Mouse (Mus musculus) ovary, postnatal 10 days (tissue): ENCODE results near the gene Nkpd1.

Experiments used
- DNase-seq: peaks from one replicate; pipeline ENCODE4 v3.0.0; 2022; ENCODE audit warnings: low spot score

Gene Nkpd1

DNA sequence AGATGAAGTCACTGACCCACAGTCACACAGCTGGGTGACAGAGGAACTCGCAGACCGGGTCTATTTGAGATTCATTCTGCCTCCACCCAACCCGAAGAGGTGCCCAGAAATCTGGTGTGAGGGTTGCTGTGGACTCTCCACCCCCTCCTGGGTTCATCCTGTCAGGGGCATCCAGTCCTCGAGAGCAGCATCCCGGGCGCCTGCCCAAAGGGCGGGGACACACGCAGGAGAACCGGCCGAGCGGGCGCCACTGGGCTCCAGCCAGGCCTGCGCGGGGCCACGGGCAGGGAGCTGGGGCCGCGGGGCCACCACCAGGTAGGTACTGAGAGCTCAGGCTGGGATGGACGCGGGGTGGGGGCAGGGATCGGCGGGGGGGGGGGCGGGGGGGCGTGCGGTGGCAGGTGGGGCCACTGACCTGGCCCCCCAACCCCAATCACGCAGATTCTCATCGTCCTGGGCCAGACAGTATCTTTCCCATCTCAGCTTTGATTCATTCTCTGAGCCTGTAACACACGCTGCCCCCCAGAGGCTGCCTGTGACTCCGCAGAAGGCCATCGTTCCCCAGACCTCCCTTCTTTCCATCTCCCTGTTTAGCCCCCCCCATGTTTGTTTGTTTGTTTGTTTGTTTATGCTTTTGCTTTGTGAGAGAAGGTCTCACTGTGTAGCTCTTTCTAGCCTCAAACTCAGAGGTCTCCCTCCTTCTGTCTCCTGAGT, at the start of gene Nkpd1:
TSS of gene Nkpd1 (plus strand) at position 187 of the 714 bp plus-strand sequence.
- DNase-seq = no peak

DNA sequence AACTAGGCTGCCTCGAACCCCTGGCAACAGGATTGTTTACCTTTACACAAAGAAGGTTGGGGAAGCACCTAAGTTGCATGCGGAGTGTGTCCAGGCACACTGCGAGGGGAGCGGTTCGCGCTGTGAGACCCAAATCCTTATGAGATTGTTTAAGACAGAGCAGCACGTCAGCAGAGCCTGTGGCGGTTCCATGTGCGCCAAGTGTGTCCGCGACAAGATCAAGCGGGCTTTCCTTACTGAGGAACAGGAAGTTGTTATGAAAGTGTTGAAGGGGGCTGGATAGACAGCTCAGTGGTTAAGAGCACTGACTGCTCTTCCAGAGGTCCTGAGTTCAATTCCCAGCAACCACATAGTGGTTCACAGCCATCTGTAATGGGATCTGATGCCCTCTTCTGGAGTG, 49.4 kb upstream of the Nkpd1 start:
- DNase-seq = no peak

DNA sequence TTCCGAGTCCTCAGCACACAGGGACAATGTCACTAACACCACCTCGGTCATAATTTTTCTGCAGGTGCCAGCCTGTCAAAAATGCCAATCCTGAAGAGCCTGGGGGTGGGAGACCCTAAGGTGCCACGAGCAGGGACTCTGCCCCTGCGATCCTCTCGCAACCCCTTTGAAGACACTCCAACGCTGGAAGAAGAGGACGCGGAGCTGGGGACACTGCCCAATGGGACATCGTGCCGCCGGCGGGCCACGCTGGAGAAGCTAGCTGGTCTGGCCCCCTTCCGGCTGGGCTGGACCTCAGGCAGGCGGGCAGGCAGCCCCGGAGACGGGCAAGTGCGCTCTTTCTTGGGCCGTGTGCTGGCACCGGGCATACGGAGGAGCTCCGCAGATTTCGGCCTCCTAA, 48.2 kb upstream of the Nkpd1 start:
- DNase-seq = no peak

DNA sequence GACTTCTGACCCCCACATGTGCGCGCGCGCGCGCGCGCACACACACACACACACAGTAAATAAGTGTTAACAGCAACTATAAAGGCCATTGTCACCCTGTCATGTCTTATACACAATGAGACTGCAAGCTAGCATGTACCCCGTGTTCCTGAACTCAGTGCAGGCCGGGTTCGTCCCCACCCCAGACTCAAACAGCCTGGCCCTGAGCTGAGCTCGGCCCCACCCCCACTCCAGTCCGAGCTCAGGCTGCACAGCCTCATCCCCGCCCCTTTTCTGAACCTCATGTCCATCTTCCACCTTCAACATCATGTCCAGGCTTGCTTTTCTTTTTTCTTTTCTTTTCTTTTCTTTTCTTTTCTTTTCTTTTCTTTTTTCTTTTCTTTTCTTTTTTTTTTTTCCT, 47.3 kb upstream of the Nkpd1 start:
- no peak for DNase-seq

DNA sequence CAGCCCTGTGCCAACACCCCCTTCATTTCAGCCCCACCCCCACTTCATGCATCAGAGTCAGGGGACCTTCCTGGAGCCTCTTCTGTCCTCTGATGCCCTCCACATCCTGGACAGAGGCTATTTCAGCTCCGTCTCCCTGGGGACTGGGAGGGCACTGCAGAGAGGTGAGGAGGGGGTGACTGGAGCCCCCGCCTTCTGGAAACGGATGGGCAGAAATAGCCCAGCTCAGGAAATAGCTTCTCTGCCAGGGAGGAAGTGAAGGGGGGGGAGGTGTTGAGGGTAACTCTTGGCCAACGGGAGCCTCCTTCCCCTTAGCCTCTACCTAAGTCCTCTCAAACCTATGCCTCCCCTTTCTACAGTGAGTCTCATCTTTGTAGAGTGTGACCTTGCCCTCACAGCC, 45.2 kb upstream of the Nkpd1 start:
- no peak for DNase-seq

DNA sequence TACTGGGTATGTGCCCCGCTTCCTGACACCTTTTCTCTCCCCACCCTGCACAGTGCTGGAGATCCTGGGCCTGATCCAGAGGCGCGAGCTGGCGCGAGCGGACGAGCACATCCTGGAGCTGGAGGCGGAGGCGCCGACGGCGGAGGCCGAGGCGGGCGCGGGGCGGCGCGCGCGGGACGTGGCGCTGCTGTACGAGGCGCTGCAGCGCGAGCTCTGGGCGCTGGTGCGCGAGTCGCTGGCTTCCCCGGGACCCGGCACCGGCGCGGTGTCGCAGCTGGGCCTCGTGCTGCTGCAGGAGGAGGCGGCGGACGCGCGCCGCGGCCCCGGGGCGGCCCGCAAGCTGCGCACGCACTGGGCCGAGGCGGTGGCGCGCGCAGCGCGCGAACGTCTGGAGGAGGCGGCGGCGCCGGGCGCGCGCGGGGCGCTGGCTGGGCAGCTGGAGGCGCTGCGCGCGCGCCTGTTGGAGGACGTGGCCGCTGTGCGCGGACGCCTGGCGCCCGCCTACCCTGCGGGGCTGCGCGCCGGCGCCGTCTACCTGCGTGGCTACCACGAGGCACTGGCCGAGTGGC, 43.7 kb upstream of the Nkpd1 start:
- peak; percentile 47 for DNase-seq

DNA sequence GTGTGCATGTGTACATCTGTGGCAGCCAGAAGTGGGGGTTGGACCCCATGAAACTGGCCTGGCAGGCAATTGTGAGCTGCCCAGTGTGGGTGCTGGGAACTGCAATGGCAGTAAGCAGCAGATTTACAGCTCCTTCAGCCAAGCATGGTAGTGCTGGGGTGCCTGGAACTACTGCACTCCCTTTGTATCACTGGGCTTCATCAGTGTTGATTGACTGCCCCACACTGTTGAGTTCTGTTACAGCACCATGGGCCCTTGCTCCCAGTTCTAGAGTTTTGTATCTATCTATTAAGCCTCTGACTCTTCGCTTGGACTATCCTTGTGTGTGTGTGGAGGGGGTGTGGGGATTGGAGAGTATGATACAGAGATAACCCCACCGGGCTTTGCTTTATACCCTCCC, 40.6 kb upstream of the Nkpd1 start:
- DNase-seq = no peak

DNA sequence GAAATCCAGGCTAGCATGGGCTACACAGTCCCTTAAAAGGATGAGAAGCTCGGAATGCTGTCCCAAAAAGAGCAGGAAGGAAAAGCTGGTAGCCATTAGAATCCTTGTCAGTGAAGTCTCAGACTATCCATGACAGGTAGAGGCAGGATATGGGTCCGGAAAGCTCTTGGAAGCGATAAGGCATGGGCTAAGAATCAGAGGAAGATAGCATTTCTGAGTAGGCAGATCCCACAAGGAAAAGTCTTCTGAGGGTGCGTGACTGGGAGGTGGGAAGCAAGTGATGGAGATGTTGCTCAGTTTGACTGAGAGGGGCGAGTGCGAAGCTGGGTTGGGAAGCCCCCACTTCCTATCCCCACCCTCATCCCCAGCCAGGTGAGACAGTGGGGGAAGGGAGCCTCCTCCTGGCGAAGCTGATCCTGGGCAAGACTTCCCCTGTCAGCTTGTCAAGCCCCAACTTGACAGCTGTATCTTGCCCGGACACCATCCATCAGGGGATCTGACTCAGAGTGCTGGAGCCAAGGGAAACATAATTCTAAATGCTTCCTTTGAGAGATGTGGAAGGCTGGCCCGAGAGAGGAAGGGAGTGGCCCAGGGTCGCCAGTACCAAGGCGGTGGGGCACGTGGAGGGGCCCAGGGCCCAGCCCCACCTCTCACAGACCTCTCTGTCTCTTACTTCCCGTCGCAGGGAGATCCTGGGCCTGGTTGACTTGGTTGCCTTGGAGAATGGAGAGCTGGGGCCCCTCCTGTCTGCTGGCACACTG, 39.8 kb upstream of the Nkpd1 start:
- DNase-seq = no peak

DNA sequence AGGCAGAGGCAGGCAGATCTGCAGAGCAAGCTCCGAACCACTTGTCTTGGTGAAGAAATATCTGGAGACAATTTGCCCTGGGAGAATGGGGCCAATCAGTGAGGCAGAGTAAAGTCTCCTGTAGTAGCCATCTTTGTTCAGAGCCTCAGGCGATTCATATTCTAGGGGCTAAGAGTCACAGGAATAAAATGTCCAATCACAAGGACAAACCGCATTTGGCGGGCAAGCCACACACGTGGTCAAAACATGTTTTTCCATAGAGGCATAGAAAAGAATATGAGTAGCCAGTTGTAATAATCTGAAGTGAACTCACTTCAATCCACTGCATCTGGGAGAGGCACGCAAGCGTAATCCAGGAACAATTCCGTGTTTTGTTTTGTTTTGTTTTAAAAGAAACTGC, 34.4 kb upstream of the Nkpd1 start:
- no peak for DNase-seq

DNA sequence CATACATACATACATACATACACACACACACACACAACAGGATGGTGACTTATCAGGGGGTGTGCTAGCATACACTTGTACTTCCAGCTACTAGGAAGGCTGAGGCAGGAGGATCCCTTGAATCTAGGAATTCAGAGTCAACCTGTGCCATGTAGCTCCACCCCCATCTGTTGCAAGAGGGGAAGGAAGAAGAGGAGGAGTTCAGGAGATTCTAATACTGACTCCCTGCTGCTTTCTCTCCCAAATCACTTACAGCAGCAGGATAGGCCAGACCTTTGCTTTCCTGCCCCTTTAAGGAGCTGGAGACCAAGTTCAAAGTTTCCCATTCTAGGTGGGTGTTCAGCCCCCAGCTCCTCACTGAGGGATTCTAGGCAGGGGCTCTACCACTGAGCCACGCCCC, 32.1 kb upstream of the Nkpd1 start:
- DNase-seq = no peak

DNA sequence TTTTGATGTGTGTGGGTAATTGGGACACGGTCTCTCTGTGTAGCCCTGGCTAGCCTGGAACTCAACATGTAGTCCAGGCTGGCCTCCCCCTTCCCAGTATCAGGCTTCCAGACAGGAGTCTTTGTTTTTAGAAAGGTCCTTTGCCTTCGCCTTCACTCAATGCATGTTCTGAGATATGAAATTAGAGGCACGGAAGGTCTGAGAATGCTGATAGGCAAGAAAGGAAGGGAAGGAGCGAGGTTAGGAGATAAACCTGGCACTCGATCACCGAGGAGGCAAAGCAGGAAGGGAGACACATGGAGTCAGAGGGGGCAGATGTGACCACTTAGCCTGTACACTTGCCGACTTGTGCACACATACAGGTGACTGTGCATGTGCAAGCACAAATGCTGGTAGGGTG, 31.1 kb upstream of the Nkpd1 start:
- DNase-seq = no peak

DNA sequence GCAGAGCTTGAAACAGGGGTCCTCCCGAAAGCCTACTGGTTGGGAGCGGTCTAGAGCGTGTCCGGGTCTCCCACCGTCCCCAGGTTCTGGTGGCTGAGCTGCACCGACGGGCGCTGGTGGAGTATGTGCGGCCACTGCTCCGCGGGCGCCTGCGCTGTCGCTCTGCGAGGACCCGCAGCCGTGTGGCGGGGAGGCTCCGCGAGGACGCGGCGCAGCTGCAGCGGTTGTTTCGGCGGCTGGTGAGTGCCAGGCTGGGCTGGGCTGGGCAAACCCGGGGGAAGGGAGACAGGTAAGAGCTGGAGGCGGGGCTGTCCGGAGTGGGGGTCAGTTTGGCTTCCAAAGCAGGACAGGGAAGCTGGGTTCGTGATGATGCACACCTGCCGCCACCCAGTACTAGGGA, 28.1 kb upstream of the Nkpd1 start:
- no peak for DNase-seq

DNA sequence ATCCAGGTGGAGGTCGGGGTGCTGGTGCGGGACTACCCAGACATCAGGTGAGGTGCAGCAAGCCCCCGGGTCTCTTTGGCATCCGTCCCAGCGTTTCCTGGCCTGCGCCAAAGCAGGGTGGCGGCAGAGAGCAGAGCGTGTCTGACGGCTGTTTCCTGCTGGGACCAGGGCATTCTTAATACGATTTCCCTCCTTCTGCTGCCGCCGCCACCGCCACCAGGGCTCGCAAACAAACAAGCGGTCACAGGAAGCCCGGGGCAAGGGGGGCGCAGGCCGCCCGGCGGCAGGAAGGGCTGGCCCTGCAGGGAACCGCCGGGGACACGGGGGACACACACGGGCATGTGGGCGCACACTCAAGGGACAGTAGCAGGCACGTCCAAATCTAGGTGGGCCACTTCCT, 25.9 kb upstream of the Nkpd1 start:
- DNase-seq = no peak

DNA sequence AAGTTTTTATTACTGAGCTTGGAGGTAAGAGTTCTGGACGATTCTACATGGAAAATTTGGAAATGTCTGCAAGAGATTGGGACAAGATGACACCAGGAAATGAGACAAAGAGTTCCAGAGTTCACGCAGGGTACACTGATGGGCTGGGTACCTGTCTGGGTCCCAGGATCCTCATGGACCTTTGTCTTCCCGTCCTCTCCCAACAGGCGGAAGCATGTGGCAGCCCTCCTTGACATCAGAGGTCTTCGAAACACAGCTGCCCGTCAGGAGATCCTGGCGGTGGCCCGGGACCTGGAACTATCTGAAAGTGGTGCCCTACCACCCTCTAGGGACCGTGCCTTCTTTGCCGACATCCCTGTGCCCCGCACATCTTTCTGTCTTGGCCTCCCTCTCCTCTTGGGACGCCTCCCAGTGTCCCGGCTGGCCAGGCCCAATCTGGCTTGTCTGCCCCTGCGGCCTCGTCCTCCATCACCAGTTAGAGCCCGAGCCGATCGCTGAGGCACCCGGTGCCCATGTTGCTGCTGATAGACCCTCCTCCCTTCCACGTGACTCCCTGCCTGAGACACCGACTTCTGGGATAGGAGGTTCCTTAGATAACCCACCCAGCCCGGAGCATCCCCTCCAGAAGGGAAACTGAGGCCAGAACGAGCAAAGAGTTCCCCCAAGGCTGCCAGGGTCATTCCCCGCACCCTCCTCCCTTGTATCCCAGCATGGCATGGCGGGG, 22.7 kb upstream of the Nkpd1 start:
- DNase-seq = no peak

DNA sequence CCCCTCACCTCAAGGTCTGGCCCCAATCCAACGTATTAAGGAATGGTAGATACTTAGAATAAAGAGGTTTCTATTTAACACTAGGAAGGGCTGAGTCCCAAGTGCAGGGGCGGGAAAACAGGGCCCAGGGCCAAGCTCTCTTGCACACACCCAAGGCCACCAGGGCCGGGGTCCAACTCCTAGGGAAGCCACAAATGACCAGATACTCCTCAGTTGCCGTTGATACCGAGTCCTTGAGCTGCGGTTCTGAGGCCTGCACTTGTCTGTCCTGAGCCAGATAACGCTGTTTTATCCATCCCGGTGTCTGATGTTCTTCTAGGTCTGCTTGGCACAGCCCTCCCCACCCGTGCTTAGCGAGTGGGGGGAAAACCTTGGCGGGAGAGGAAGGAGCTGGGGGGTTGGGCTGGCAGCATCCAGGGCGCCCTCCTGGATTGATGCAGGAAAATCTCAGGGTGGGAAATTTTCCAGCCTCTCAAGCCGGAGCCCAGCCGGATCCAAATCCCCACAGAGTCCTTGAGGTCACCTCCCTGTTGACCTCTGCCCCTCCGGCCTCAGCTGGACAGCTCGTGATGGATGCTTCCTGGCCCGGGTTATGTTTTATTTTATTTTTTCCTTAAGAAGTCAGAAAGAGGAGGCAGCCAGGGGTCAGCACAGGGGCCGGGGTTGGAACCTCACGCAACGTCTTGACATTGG, 22.0 kb upstream of the Nkpd1 start:
- no peak for DNase-seq

DNA sequence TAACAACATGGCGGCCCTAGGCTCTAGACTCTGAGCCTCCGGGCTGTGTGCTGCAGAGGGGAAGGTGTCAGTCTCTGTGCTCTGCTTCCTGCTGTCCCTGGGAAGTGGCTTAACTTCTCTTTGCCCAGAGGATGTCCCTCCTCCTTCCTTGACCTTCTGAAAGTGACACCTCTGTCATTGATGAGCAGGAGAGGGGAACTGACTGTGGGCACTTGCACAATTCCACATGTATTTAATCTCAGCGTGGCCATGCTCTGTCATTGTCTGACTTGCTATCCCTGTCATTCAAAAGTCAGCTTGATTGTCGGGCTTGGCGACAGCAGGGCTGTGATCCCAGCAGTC, 21.5 kb upstream of the Nkpd1 start:
- no peak for DNase-seq

DNA sequence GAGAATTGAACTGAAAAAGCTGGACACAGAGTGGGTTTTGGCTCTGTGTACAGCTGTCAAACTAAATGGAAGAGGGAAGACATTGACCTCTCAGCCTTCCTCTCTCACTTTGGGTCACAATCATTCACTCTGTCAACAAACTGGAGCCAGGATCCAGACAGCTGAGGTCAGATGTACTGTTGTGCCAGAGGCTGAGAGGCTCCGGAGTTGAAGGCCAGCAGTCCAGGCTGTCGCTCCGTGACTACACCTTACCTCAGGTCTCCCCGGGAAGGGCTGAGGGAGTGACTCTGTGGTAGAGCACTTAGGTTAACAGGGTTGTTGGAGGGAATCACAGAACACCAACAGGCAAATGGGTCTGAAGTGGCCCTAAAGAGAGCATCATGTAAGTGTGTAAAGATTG, 19.3 kb upstream of the Nkpd1 start:
- DNase-seq = no peak

DNA sequence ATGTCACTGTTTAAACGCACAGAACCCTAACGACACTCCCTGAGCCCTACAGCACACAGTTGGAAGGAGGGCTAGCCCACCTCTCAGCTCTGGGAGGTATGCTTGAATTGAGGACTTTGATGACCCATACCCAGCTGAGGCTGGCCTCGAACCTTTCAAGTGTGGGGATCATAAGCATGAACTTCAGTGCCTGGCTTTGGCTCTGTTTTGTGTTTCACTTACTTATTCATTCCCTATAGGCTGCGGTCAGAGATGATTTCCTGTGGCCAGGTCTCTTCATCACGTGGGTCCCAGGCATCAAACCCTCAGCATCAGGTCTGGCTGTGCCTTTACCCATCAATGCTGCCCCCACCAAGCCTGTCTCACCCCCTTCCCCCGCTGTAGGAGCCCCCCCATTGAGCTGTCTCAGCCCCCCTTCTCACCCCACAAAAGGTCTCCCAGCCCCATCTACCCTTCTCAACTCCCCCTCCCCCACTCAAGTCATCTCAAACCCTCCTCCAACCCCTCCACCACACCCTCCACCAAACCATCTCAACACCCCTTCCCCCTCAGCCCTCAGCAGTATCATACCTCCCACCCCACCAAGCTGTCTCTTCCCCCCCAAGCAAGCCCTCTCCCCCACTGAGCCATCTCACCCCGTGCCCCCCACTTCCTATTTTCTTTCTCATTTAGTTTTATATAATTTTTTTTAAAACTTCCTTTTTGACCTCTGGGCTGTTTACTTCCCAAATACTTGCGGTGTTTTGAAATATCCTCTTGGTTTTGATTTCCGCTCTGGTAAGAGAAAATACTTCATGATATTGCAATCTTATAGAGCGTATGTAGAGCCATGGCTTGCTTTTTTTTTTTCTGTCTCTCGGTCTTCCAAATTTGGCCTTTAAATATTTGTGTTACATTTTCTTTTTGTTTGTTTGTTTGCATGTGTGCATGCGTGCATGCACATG, 16.9 kb upstream of the Nkpd1 start:
- no peak for DNase-seq

DNA sequence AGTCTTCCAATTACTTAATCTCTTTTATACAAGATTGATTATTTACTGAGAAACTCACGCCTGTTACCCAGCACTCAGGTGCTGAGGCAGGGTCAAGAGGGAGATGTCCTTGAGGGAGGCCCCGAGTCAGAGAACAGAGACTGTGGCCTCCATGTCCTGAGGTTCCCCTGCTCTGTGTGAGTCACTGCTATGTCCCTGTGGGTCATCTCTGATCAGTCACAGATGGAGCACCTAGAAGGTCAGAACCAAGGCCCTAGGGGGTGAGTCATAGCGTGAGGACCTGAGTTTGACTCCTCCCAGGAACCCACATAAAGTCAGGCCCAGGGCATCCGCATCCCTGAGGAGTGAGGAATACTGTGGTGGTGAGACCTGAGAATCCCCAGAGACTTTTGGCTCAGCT, 16.0 kb upstream of the Nkpd1 start:
- DNase-seq = no peak

DNA sequence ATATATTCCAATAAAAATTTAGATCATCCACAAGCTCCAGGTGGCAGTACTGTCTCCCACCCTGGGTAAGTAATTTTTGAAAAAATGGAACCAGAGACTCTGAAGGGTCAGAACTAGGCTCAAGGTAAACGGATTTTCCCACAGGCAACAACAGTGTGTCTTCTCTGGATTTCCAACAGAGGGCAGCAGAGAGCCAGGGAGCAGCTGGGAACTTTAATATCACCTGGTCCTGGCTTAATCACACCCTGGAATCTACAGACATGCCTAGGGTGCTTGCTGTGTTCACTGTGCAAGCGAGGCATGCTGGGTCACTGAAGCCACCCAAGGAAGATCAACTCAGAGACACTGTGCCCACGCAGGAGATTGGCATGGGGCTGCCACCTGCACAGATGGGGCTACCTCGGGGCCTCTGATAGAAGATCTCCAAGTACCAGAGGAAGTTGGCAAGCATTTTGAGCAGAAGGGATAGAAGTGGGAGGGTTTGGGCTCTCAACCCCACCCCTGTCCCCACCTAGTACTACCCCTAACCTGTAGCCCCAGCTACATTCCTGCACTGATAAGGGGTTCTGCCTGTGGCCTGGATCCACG, 14.1 kb upstream of the Nkpd1 start:
- DNase-seq = no peak

DNA sequence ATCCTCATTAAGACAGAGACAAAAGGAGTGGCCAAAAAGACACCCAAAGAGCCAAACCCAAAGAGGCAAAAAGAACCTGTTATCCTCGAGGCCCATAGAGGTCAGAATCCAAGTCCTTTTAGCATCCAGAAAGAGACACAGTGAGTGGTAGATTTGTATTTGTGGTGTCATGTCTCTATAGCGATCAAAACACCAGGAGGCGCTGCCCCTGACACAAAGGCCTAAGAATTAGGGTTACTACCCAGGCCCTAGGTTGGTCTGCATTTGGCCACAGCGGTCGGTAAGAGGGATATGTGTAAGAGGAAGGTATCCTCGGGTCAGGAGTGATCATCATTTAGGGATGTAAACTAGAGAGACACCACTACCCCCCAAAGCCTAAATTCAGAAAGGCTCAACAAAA, 11.3 kb upstream of the Nkpd1 start:
- no peak for DNase-seq
